Mouse (Mus musculus) CH12.LX (cell line): ENCODE measurements around the gene Thrap3. TPM values are rescaled to one million over a fixed set of nuclear protein-coding genes. Genes with fewer than 3 reads are reported as not detected.
A peak's percentile ranks its signal among the peaks of the same experiment; 100 is the strongest.

ENCODE experiments used
- DNase-seq: peaks from one replicate; pipeline ENCODE4 v3.0.0-alpha.2; 2013; ENCODE audit errors: extremely low read depth
- H3K27ac ChIP-seq: 2 replicates; pipeline ENCODE4 v1.5.1; 2012; ENCODE audit warnings: low read depth, mild to moderate bottlenecking, control low read depth, moderate library complexity; ENCODE audit not compliant: insufficient read depth
- H3K27me3 ChIP-seq: replicated peaks from 2 replicates; pipeline ENCODE3; 2012; ENCODE audit warnings: inconsistent platforms
- H3K36me3 ChIP-seq, 2 experiments: replicated peaks in 1 of 2; 2 replicates each; pipeline versions ENCODE3 to v1.6.1; 2012; ENCODE audit warnings: inconsistent platforms in 1 of 2, low read length in 1 of 2, mild to moderate bottlenecking in 1 of 2, mixed read lengths in 1 of 2, moderate library complexity in 1 of 2; ENCODE audit not compliant: control insufficient read depth in 1 of 2, insufficient read depth in 1 of 2
- H3K4me1 ChIP-seq, 2 experiments: 2 replicates each; pipeline ENCODE4 v1.6.1; 2012; ENCODE audit warnings: inconsistent platforms in 1 of 2, moderate library complexity in 1 of 2; ENCODE audit not compliant: insufficient read depth in 2 of 2, control insufficient read depth in 1 of 2
- H3K4me2 ChIP-seq: 2 replicates; pipeline ENCODE4 v1.6.1; 2012; ENCODE audit warnings: low read depth, mild to moderate bottlenecking, control low read depth; ENCODE audit not compliant: poor library complexity, insufficient read depth, severe bottlenecking
- H3K4me3 ChIP-seq, 3 experiments: fragments of 150-350 bp in 1 of 3; sonication (generic) in 1 of 3; replicated peaks in 1 of 3; 2 replicates each; pipeline versions ENCODE3 to v1.5.1; 2011 to 2012; ENCODE audit warnings: low read depth in 2 of 3, low read length in 2 of 3, mild to moderate bottlenecking in 2 of 3, moderate library complexity in 2 of 3, control low read depth in 1 of 3, improper control_type of control experiment in 1 of 3, inconsistent platforms in 1 of 3, mixed read lengths in 1 of 3; ENCODE audit not compliant: poor library complexity in 1 of 3
- H3K79me2 ChIP-seq: replicated peaks from 2 replicates; pipeline ENCODE4 v1.6.1; 2012; ENCODE audit warnings: mild to moderate bottlenecking, moderate library complexity; ENCODE audit not compliant: control insufficient read depth, poor library complexity, insufficient read depth, severe bottlenecking; ENCODE audit errors: extremely low read depth
- H3K9ac ChIP-seq: 2 replicates; pipeline ENCODE4 v1.6.1; 2012; ENCODE audit warnings: low read depth, mild to moderate bottlenecking, control low read depth, moderate library complexity; ENCODE audit not compliant: insufficient read depth
- H3K9me3 ChIP-seq: replicated peaks from 2 replicates; pipeline ENCODE3; 2012; ENCODE audit warnings: low read length, inconsistent platforms, mixed read lengths
- CHD2 ChIP-seq: IDR thresholded peaks from 2 replicates; pipeline ENCODE4 v1.6.1; 2011; ENCODE audit warnings: low read length, improper control_type of control experiment
- ELF1 ChIP-seq: IDR thresholded peaks from 2 replicates; pipeline ENCODE4 v1.6.1; 2014; ENCODE audit warnings: low read depth, mild to moderate bottlenecking, inconsistent platforms, low read length, improper control_type of control experiment
- ETS1 ChIP-seq: conservative IDR thresholded peaks from 2 replicates; pipeline ENCODE4 v1.6.1; 2012; ENCODE audit warnings: low read depth, mild to moderate bottlenecking, inconsistent platforms, low read length, improper control_type of control experiment, moderate library complexity
- MAX ChIP-seq: IDR thresholded peaks from 2 replicates; pipeline ENCODE4 v1.6.1; 2011; ENCODE audit warnings: low read length, improper control_type of control experiment
- NELFE ChIP-seq: IDR thresholded peaks from 2 replicates; pipeline ENCODE4 v1.6.1; 2011; ENCODE audit warnings: low read depth, low read length, improper control_type of control experiment
- NRF1 ChIP-seq: IDR thresholded peaks from 2 replicates; pipeline ENCODE4 v1.6.1; 2014; ENCODE audit warnings: low read depth, mild to moderate bottlenecking, inconsistent platforms, low read length, improper control_type of control experiment, moderate library complexity
- POLR2A ChIP-seq: IDR thresholded peaks from 2 replicates; pipeline ENCODE4 v1.6.1; 2011; ENCODE audit warnings: low read depth, mild to moderate bottlenecking, improper control_type of control experiment, low read length
- SMC3 ChIP-seq: IDR thresholded peaks from 2 replicates; pipeline ENCODE4 v1.6.1; 2011; ENCODE audit warnings: low read depth, low read length, improper control_type of control experiment
- UBTF ChIP-seq: IDR thresholded peaks from 2 replicates; pipeline ENCODE4 v1.6.1; 2012; ENCODE audit warnings: low read depth, mild to moderate bottlenecking, inconsistent platforms, low read length, improper control_type of control experiment, moderate library complexity
- ZKSCAN1 ChIP-seq: IDR thresholded peaks from 2 replicates; pipeline ENCODE4 v1.6.1; 2012; ENCODE audit warnings: low read depth, inconsistent platforms, low read length, improper control_type of control experiment, borderline replicate concordance
- ZNF384 ChIP-seq: IDR thresholded peaks from 2 replicates; pipeline ENCODE4 v1.6.1; 2012; ENCODE audit warnings: low read depth, low read length, improper control_type of control experiment, inconsistent platforms
- dilution Hi-C: fragments of 300-500 bp; cut with MboI; formaldehyde crosslinking; loops from 2 replicates; pipeline ENCODE4 v1.14.3; 2020; ENCODE audit warnings: low sequenced_read_pairs; ENCODE audit not compliant: extremely low pct_unique_long_range_greater_than_20kb, extremely low pct_ligation_motif_present
- in situ Hi-C: fragments of 300-500 bp; cut with MboI; formaldehyde crosslinking; loops from 3 replicates; pipeline ENCODE4 v1.14.3; 2019; ENCODE audit warnings: low sequenced_read_pairs, low pct_ligation_motif_present, low pct_unique_long_range_greater_than_20kb, mixed read lengths
- polyA plus RNA-seq: library from polyadenylated mRNA; unstranded; fragments of >175 nt; gene quantifications from 2 replicates; pipeline ENCODE4 v1.2.1, GENCODE M21; 2012; ENCODE audit warnings: low read depth; ENCODE audit not compliant: insufficient read length
- total RNA-seq, 2 experiments: library from RNA; depleted of rRNA; stranded (reverse); fragments of 300-350 nt in 1 of 2; fragments of >200 nt in 1 of 2; gene quantifications; 2 replicates each; pipeline ENCODE4 v1.2.3; 2012 to 2014

Gene Thrap3
- total and polyA plus RNA-seq, 3 experiments: 140 to 327 (median 183) TPM

GRCm38 (mm10) chr4:126163067-126163659 is 39.4 kb downstream of the Thrap3 start, which contains the start of gene Sh3d21:
Gene Sh3d21, minus strand, starts transcription at chr4:126163491.
- Histone ChIP-seq H3K27ac (no peak within 1 kb of the TSS), H3K36me3 (peaks cover 33 to 64% of the 10 kb centered on the region in 2 experiments), H3K4me2 (no peak within 1 kb of the TSS), H3K9ac (no peak within 1 kb of the TSS), H3K4me1 (no peaks in the 10 kb centered on the region), H3K9me3 (no peaks in the 10 kb centered on the region), H3K79me2 (no peaks in the 10 kb centered on the region), H3K4me3 (no peak within 1 kb of the TSS), H3K27me3 (no peaks in the 10 kb centered on the region)
- TF ChIP-seq NRF1 (no peak), POLR2A (0 out of 2 replicates have a peak, but pooled peaks have one; percentile 27)
- in situ Hi-C loops: no loop called here
- DNase-seq: no peak
- dilution Hi-C loops: no loop called here

- no peak overlapping the region for H3K9ac ChIP-seq
- TF ChIP-seq NRF1: no peak
- TF ChIP-seq NELFE: no peak
- no peak for TF ChIP-seq MAX
- TF ChIP-seq ETS1: no peak
- no peak overlapping the region for H3K4me2 ChIP-seq
- H3K27ac ChIP-seq: no peak overlapping the region
- no peaks in the 10 kb centered on the region for H3K79me2 ChIP-seq
- no peak for DNase-seq
- no peak overlapping the region for H3K4me3 ChIP-seq
- H3K27me3 ChIP-seq: no peaks in the 10 kb centered on the region
- H3K36me3 ChIP-seq: peaks cover 28 to 62% of the 10 kb centered on the region in 2 experiments
- no peaks in the 10 kb centered on the region for H3K4me1 ChIP-seq
- in situ Hi-C loops (no loop called here), dilution Hi-C loops (no loop called here)
- H3K9me3 ChIP-seq: no peaks in the 10 kb centered on the region
Measured at GRCm38 (mm10) chr4:126162544-126163066, 40.0 kb downstream of the Thrap3 start.

- TF ChIP-seq SMC3: no peak
- no peak for TF ChIP-seq ZNF384
- no peak for TF ChIP-seq CHD2
- no peak for TF ChIP-seq MAX
- TF ChIP-seq ELF1: no peak
- TF ChIP-seq NRF1: no peak
- no peak for TF ChIP-seq ZKSCAN1
- no peak for TF ChIP-seq UBTF
- Histone ChIP-seq H3K4me1 (no peaks in the 10 kb centered on the region), H3K9ac (no peak overlapping the region), H3K27ac (no peak overlapping the region), H3K4me2 (no peak overlapping the region), H3K36me3 (peaks cover 25 to 64% of the 10 kb centered on the region in 2 experiments), H3K27me3 (no peaks in the 10 kb centered on the region), H3K4me3 (no peak overlapping the region), H3K79me2 (no peaks in the 10 kb centered on the region), H3K9me3 (no peaks in the 10 kb centered on the region)
- in situ Hi-C loops: no loop called here
- dilution Hi-C loops: no loop called here
- DNase-seq: no peak
Measured at GRCm38 (mm10) chr4:126161986-126162385, 40.6 kb downstream of the Thrap3 start.
